Mouse (Mus musculus) ovary, postnatal 36 days (tissue): ENCODE measurements around the gene Tada2a.

Experiments used
- DNase-seq: peaks from one replicate; pipeline ENCODE4 v3.0.0; 2022; ENCODE audit warnings: low spot score, mixed read lengths

Gene Tada2a

DNA sequence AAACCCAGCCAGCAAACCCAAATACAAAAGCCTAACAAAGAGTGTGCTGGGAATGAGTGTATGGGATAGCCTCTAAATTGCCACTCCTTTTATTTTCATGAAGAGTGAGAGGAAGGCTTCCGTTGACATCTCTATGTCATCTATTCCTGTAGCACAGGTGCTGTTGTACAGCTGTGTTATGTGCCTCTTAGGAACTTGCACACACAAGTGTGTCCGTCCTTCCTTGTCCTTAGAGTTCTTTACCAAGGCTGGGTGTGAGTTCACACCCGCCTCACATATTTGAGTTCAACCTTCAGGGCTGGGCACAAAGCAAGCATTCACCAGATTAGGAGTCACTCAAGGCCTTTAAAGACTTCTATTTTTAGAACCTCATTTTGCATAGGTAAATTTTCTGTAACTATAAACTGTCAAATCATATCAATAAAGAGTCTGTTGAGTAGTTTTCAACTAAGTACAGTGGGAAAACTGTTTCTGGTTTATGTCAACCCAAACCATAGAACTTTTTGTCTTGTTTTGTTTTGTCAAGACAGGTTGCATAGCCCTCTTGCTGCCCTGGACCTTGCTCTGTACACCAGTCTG is 65.7 kb downstream of the Tada2a start:
- no peak for DNase-seq

DNA sequence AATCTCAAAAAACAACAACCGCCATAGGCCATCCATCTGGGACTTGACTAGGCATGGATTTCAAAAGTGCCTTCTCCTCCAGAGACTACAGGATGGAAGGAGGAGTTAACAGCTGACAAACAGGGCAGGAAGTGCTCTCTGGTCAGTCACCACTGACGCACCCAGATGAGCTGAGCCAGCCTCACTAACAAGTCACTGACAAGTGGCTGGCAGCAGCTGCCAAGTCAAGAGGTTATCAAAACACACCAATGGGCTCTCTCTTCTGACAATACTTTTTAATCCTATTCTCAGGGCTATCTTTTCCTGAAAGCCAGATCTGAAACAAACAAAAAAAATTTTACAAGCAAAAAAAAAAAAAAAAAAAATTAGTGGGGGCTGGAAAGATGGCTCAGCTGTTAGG is 66.6 kb downstream of the Tada2a start:
- no peak for DNase-seq

DNA sequence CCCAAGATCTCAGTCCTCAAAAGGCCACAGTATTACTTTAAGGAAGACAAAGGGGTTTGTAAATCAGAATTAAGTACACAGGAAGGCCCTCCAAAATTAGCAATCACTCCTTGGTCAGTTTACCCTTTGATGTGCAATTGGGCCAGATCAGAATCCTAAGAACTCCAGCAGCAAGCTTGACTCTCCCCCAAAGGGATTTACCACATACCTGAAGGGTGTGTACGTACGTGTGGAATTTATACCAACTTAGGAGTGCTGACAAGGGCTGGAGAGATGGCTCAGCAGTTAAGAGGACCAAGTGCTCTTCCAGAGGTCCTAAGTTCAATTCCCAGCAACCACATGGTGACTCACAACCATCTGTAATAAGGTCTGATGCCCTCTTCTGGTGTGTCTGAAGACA is 67.5 kb downstream of the Tada2a start:
- no peak for DNase-seq

DNA sequence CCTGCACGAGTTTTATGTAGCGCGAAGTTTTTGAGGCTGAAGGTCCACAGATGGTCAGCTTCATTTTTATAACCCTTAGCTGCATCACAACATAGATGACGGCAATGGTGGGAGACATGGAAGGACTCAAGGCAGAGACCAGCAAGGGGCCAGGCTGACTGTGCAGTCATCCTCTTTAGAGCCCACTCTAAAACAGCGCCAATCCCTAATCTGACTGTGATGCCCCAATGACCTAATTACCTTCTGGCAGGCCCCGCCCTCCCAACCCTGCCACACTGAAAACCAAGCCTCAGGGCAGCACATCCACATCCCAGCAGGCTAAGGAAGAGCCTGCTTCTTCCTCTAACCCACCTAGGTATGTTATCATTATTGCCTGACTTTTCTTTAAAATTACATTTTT is 68.8 kb downstream of the Tada2a start:
- no peak for DNase-seq

DNA sequence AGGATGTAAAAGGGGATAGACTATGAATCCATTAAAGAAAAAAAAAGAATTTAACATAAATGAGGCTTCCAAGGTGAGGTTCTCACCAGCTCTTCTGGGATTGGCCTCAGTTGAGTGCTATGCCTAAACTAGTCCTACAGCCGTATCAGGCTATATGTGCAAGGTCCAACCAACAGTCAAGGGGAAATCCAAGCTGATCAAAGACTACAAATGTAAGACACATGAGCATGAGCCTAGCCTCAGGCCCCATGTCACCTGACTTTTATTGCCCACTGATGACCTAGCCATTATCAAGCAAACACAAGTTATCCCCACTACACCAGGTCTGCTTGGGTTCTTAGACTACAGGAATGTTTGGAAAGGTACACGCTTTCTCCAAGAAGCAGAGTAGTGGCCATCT is 69.6 kb downstream of the Tada2a start:
- DNase-seq = no peak

DNA sequence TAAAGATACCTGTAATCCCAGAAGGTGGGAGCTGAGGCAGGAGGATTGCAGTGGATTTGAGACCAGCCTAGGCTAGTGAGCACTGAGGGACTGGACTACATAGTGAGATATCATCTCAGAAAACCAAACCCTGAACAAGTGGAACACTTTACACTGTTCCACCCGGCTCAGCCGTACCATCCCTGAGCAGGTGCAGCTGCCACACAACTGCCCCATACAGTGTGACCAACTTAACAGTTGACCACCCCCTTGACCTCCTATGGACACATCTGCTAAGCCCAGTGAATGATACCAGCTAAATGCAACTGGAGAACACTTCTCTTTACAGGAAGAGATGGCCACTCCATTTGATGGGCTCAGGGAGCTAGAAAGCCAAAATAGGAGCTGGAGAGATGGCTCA is 72.0 kb downstream of the Tada2a start:
- no peak for DNase-seq

DNA sequence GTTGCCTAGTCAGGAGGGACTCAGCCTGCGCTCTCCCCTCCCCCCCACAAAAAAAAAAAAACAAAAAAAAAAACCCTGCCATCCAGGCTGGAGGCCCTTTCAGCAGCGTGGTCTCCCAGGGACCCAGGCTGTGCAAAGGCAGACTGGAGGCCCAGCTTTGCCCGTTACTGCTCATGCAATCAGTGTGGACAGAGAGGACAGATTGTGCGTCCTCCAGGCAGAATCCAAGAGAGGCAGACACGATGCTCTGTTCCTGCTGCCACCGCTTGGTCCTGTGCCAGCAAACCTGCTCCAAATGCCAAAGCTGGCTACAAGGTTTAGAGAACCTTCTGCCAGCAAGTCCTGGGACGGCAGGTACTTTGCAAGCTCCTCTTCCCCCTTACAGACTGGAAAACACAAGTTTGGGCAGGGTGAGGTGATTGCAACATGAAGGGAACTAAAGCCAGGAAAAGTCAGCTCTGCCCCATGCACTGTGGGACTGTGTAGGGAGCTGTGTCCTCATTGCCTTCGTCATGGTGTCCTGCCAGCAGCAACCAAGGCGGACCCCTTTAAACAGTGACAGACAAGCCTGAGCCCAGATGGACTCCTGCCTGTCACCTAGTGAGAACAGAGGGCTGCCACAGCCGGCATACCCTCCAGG is 75.8 kb downstream of the Tada2a start:
- no peak for DNase-seq

DNA sequence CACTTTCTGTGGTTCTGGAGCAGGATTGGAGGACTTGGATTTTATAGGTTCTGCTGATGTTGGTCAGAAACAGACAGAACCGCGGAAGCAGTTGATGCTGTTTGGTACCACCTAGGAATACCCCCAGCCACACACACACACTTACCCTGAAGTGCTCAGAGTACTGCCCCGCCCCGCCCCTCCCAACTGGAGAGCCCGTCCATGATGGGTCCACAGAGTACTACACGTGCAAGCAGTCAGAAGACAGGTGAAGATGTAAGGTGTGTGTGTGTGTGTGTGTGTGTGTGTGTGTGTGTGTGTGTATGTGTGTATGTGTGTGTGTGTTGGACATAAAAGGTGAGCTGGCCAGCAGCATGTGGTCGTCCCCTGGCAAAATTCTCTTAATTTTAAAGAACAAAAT is 76.3 kb downstream of the Tada2a start:
- no peak for DNase-seq

DNA sequence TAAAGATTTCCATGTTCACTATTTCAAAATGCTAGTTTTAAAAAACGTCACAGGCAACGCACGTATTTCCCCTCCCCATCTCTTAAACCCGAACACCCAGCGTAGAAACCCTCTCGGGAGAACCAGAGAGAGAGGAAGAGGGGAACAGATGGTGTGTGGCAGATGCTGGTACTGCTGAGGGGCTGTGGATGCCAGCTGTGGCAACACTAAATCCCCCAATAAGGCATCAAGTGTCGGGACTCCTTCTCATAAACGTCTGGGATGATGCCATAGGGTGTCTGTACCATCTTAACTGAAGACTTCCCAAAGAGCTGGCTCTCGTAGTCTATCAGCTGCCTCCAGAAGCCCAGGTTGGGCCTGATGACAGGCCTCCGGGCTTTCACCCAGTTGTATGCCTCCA is 81.0 kb downstream of the Tada2a start:
- DNase-seq = no peak

DNA sequence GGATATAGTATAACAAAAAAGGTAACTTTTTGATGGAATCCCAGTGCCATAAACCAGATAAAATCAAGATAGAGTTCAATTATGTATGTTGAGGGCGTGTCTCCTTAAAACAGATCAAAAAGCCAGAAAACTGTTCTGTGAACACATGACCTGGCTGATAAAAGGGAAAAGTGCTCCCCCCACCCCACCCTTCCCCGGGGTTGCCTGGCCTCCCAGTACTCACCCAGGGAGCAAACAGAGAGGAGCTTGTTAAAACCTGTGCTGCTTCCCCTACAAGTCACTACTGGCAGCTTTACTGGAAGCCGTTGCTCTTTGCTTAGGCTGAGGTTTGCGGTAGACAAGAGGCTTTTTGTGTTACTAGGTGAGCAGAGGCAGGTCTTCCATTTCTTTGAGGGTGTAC is 82.1 kb downstream of the Tada2a start:
- no peak for DNase-seq

DNA sequence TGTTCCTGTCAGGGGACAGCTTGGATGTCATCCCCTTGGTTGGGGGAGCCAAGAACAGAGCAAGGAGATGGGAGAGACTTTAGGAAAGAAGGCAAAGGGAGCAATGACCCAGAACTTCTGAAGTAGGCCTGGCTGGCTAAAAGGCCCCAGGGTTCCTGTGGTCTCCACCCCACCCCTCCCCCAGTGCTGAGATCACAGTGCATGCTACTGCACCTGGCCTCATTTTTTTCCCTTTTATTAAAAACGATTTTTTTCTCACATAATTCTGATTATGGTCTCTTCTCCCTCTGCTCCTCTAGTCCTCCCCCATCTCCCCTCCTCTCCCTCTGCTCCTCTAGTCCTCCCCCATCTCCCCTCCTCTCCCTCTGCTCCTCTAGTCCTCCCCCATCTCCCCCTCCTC is 84.4 kb downstream of the Tada2a start:
- DNase-seq = no peak

DNA sequence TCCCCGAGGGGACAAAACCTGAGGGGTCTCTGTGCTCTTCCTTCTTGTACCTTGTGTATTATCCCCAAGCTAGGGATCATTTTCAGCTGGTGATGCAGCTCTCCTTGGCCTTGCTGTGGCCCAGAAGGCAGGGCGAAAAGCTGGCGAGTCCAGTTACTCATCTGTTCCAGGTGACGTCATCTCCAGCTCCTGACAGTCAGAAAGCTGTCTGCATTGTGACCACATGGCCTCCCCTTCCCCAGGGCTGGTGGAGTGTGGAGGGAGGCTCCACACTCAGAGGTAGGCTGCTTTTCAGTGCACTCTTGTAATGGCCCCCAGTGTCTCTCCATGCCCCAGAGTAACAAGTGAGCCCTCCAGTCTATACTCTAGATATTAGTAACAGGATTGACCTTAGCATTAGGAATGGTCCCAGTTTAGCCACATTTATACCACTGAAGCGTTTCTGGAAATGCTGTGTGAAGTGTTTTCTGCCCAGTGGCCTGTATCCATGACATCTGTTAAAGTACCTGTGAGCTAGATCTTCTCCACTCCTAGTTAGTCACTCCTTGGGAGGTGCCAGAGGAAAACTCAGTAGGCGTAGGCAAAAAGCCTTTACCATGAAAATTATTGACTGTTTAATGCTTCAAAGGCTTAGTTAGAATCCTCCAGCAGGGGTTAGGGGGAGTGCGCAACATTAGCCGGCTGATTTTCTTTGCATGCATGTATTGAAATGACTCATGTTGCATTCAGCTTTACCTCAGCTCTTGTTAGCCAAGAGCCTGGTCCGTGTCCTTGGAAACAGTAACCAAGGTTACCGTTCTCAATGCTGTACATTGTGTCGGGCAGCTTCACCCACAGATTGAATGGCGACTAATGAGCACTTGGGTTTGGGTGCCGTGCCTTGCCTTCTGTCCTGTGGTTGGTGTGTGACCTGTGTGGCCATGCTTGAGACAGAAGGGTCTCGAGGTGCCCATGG is 86.3 kb downstream of the Tada2a start:
- no peak for DNase-seq

DNA sequence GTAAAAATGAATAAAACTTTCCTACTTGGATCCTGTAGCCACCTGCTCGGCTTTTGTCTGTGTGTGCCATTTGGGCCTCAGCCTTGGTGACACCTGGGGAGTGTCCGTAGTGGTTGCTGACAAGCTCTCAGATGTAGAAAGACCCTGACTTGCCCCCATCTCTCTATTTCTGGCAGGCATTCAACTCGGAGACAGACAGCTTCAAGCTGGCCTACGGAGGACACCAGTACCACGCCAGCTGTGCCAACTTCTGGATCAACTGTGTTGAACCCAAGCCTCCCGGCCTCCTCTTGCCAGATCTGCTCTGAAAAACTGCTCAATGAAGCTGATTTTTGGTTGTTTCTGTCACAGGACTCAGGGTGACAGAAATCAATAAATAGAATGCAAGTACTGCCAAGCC is 88.8 kb downstream of the Tada2a start:
- DNase-seq = no peak

DNA sequence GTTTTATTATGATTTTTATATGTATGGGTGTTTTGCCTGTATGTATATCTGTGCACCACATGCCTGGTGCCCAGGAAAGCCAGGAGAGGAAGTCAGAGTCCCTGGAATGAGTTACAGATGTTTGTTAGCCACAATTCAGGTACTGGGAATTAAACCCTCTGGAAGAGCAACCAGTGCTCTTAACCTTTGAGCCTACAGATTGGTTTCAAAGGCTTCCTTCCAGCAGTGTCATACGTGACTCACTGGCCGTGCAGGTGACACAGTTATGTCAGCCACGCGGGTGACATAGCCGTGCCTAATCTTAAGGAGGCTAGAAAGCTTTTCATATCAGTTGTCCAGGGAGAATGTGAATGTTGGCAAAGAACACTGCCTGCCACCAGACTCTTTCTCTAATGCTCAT is 95.7 kb downstream of the Tada2a start:
- no peak for DNase-seq

DNA sequence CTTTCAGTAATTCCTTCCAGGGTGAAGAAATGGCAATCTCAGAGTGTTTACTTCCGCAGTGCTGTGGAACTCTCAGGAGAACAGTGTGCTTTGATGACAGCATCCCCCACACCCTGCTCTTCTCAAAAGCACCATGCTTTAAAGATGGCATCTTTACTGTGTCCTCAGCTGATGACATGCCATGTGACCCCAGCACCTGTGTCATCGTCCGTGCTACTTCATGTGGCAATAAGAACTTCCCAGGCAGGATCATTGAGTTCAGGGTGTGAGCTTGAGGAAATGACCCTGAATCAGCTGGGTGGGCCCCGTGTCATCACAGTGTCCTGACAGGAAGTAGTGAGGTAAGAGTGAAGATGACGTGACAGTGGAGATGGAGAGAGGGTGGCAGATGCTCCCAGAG is 96.8 kb downstream of the Tada2a start:
- no peak for DNase-seq

DNA sequence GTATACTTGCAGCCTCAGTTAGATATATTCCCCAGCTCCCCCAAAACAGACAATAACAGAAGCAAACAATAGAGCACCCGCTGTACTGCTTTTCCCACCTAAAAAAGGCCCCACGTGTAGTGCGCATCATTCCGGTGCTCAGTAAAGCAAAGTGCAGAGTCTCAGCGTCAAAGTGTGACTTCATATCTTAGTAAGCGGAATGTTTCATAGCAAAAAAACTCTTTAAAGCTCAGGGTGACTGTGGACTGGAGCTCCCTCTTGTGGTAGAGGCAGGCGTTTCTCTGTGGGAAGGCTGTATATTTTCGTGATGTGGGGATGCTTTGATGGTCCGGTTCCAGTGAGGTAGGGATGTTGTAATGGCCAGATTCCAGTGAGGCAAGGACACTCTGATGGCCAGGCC is 97.4 kb downstream of the Tada2a start:
- DNase-seq = peak; percentile 36
